Mouse (Mus musculus) lung, embryonic 14.5 days (tissue): ENCODE data around the gene Uqcc2. TPM values are rescaled to one million over a fixed set of nuclear protein-coding genes. Genes with fewer than 3 reads are reported as not detected.

ENCODE experiments used
- ATAC-seq: fragments of 200-750 bp; cut with Nextera tagmentation; 2 replicates; pipeline ENCODE4 v1.8.0; 2017; ENCODE audit warnings: mild to moderate bottlenecking, moderate TSS enrichment, moderate library complexity; ENCODE audit not compliant: insufficient read depth
- DNase-seq: peaks from one replicate; pipeline ENCODE4 v3.0.0-alpha.2; 2015
- H3K27ac ChIP-seq: fragments of 300-500 bp; sonication (generic); 2 replicates; pipeline ENCODE4 v1.5.1; 2014; ENCODE audit warnings: low read depth, mild to moderate bottlenecking, moderate library complexity
- H3K27me3 ChIP-seq: fragments of 300-500 bp; sonication (generic); 2 replicates; pipeline ENCODE4 v1.6.1; 2014; ENCODE audit warnings: low read length, control low read depth; ENCODE audit not compliant: insufficient read depth
- H3K36me3 ChIP-seq: fragments of 300-500 bp; sonication (generic); 2 replicates; pipeline ENCODE4 v1.6.1; 2014; ENCODE audit warnings: control low read depth; ENCODE audit not compliant: insufficient read depth
- H3K4me1 ChIP-seq: fragments of 300-500 bp; sonication (generic); 2 replicates; pipeline ENCODE4 v1.6.1; 2014; ENCODE audit warnings: antibody characterized with exemption, control low read depth; ENCODE audit not compliant: insufficient read depth
- H3K4me2 ChIP-seq: fragments of 300-500 bp; sonication (generic); 2 replicates; pipeline ENCODE4 v1.6.1; 2014; ENCODE audit warnings: mild to moderate bottlenecking
- H3K4me3 ChIP-seq: fragments of 300-500 bp; sonication (generic); 2 replicates; pipeline ENCODE4 v1.5.1; 2014; ENCODE audit warnings: low read depth, low read length
- H3K9ac ChIP-seq: fragments of 300-500 bp; sonication (generic); 2 replicates; pipeline ENCODE4 v1.6.1; 2014
- H3K9me3 ChIP-seq: fragments of 300-500 bp; sonication (generic); 2 replicates; pipeline ENCODE4 v1.6.1; 2016; ENCODE audit warnings: low read depth, low read length, control low read depth
- CTCF ChIP-seq: IDR thresholded peaks from 2 replicates; pipeline ENCODE4 v1.5.1; 2016; ENCODE audit warnings: antibody characterized with exemption, low read depth
- WGBS: fragments of 180-500 bp; shearing (Covaris S2); extraction: QIAGEN DNeasy Blood & Tissue Kit; methylation state at CpG from one replicate; pipeline ENCODE4 v1.1.7; 2014; 5-methylcytosine and 5-hydroxymethylcytosine counted together
- polyA plus RNA-seq: library from polyadenylated mRNA; unstranded; fragments of >200 nt; fragmentation: Nextera tagmentation; extraction: Ambion mirVana; gene quantifications from 2 replicates; pipeline ENCODE4 v1.2.1, GENCODE M21; 2014

Gene Uqcc2
- polyA plus RNA-seq, 1 experiment from 2014 or later = 315 TPM

DNA sequence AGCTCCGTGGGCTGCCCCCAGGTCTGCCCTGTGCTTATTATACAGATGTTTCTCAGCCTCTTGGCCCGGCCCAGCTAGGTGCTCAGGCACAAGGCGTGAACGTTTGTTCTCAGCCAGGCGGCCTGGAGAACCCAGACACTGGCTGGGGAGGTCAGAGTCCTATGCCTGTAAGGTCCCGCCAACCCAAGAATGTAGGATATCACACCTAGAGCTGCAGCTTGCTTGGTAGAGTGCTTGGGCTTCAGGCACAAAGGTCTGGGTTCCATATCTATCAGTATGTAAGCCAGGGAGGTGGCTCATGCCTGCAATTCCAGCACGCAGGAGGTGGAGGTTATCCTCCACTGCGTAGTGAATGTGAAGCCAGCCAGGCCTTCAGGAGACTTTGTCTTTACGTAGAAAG lies 43.6 kb downstream of the Uqcc2 start:
- no peak for ATAC-seq
- Histone ChIP-seq H3K27ac (no peak overlapping the region), H3K9me3 (no peaks in the 10 kb centered on the region), H3K27me3 (no peaks in the 10 kb centered on the region), H3K4me3 (no peak overlapping the region), H3K36me3 (peaks cover 4% of the 10 kb centered on the region; the same call in 1 of the 2 replicates), H3K4me1 (no peaks in the 10 kb centered on the region), H3K4me2 (no peak overlapping the region), H3K9ac (no peak overlapping the region)
- TF ChIP-seq CTCF = no peak
- no peak for DNase-seq
- 69% methylated on average over 9 of the region's 9 CpGs for WGBS

GRCm38 (mm10) chr17:27087426-27087825 lies 46.3 kb downstream of the Uqcc2 start:
- no peak overlapping the region for H3K9ac ChIP-seq
- H3K4me3 ChIP-seq = no peak overlapping the region
- peak; percentile 66 for TF ChIP-seq CTCF
- ATAC-seq (no peak), DNase-seq (peak; percentile 54)
- H3K4me1 ChIP-seq = no peaks in the 10 kb centered on the region
- H3K27ac ChIP-seq = no peak overlapping the region
- WGBS = 35% methylated on average over 12 of the region's 12 CpGs
- no peaks in the 10 kb centered on the region for H3K27me3 ChIP-seq
- no peak overlapping the region for H3K4me2 ChIP-seq
- H3K9me3 ChIP-seq = no peaks in the 10 kb centered on the region
- H3K36me3 ChIP-seq = peaks cover 4% of the 10 kb centered on the region; the same call in 1 of the 2 replicates

DNA sequence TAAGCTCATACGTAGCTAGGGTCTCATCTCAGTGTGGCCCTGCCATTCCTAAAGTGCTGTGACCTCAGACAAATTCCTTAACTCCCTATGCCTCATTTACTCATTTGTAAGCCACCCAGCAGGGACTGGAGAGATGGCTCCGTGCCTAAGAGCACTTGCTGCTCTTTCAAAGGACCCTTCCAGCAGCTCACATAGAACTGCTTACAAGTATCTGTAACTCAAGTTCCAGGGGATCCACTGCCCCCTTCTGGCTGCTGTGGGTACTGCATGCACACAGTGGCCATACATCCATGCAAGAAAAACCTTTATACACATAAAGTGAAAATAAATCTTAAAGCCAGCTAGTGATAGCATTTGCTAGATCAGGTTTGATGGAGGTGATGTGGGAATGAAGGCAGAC lies 48.0 kb downstream of the Uqcc2 start:
- ATAC-seq = no peak
- H3K36me3 ChIP-seq = no peaks in the 10 kb centered on the region; the same call in 1 of the 2 replicates
- no peaks in the 10 kb centered on the region for H3K27me3 ChIP-seq
- TF ChIP-seq CTCF = peak; percentile 82
- 76% methylated on average over 2 of the region's 2 CpGs for WGBS
- peak; percentile 76 for DNase-seq
- no peak overlapping the region for H3K4me2 ChIP-seq
- H3K9me3 ChIP-seq = no peaks in the 10 kb centered on the region
- H3K9ac ChIP-seq = no peak overlapping the region
- H3K4me1 ChIP-seq = no peaks in the 10 kb centered on the region
- no peak overlapping the region for H3K27ac ChIP-seq
- no peak overlapping the region for H3K4me3 ChIP-seq

DNA sequence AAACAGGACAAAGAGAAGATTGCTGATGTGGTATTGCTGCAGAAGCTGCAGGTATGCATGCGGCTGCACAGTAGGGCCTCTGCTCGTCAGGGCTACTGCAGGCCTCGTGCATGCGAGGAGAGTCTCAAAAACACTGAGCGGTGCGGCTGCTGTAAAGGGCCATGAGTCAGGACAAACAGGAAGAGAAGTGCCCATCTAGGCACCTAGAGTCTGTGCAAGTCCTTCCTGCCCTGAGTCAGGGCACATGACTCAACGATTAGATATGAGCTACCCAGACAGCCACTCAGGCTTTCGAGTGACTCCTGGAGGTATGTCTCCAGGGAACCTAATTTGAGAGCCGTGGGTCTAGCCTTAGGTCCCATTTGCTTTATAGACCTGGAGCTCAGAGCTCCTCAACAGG lies 50.1 kb downstream of the Uqcc2 start:
- no peak overlapping the region for H3K4me2 ChIP-seq
- H3K4me1 ChIP-seq = no peaks in the 10 kb centered on the region
- no peak overlapping the region for H3K4me3 ChIP-seq
- no peaks in the 10 kb centered on the region for H3K9me3 ChIP-seq
- no peak overlapping the region for H3K27ac ChIP-seq
- 56% methylated on average over 9 of the region's 9 CpGs for WGBS
- peak; percentile 30 for DNase-seq
- no peaks in the 10 kb centered on the region for H3K27me3 ChIP-seq
- H3K9ac ChIP-seq = no peak overlapping the region
- no peak for TF ChIP-seq CTCF
- H3K36me3 ChIP-seq = no peaks in the 10 kb centered on the region
- ATAC-seq = no peak

DNA sequence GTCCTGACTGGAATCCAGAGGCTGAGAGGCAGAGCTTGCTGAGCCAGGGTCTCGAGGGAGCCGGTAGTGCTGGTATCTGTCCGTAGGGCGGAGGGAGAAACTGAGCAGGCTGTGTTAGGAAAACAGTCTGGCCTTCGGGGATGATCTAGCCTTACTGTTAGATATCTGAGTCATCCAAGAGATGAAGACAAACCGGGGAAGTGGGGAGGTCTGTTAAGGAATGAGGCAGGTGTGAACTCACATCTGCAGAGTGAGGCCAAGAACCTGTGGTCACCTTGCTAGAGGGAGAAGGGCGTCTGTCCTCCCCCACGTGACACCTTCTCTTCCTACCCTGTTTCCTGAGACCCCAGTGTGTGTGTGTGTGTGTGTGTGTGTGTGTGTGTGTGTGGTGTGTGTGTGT lies 50.9 kb downstream of the Uqcc2 start:
- no peak for ATAC-seq
- Histone ChIP-seq H3K36me3 (no peaks in the 10 kb centered on the region), H3K4me2 (no peak overlapping the region), H3K27ac (no peak overlapping the region), H3K4me3 (no peak overlapping the region), H3K4me1 (no peaks in the 10 kb centered on the region), H3K27me3 (no peaks in the 10 kb centered on the region), H3K9me3 (no peaks in the 10 kb centered on the region), H3K9ac (no peak overlapping the region)
- no peak for DNase-seq
- WGBS = 47% methylated on average over 8 of the region's 8 CpGs
- TF ChIP-seq CTCF = no peak

- no peaks in the 10 kb centered on the region for H3K4me1 ChIP-seq
- H3K9me3 ChIP-seq = no peaks in the 10 kb centered on the region
- H3K4me2 ChIP-seq = no peak overlapping the region
- H3K4me3 ChIP-seq = no peak overlapping the region
- H3K27ac ChIP-seq = no peak overlapping the region
- H3K9ac ChIP-seq = no peak overlapping the region
- DNase-seq (no peak), ATAC-seq (no peak)
- H3K36me3 ChIP-seq = no peaks in the 10 kb centered on the region
- WGBS = 66% methylated on average over 5 of the region's 5 CpGs
- TF ChIP-seq CTCF = no peak
- H3K27me3 ChIP-seq = no peaks in the 10 kb centered on the region
Observed at GRCm38 (mm10) chr17:27081868-27082267, 51.8 kb downstream of the Uqcc2 start.

DNA sequence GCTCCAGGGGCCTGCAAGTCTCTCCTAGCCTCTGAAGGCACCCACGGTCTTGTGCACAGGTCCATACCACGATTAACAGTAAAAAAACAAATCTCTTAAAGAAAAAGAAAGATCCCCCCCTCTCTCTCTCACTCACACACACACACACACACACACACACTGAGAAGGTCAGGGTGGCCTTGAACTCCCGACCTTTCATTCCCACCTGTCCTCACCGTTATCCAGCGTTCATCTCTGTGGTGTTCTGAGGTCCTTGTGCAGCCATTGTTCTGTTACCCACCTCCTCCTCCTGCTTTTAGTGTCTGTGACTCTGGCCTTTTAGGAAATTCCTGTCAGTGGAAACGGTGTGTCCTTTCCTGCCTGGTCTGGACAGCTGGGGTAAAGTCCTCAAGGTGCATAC lies 55.2 kb downstream of the Uqcc2 start:
- H3K9me3 ChIP-seq = no peaks in the 10 kb centered on the region
- H3K27me3 ChIP-seq = no peaks in the 10 kb centered on the region
- H3K4me3 ChIP-seq = no peak overlapping the region
- no peak for TF ChIP-seq CTCF
- H3K36me3 ChIP-seq = no peaks in the 10 kb centered on the region
- H3K4me1 ChIP-seq = no peaks in the 10 kb centered on the region
- 70% methylated on average over 6 of the region's 6 CpGs for WGBS
- no peak overlapping the region for H3K4me2 ChIP-seq
- no peak overlapping the region for H3K9ac ChIP-seq
- DNase-seq (no peak), ATAC-seq (no peak)
- H3K27ac ChIP-seq = no peak overlapping the region

- no peak overlapping the region for H3K9ac ChIP-seq
- no peaks in the 10 kb centered on the region for H3K36me3 ChIP-seq
- peak; percentile 51 for TF ChIP-seq CTCF
- H3K4me1 ChIP-seq = no peaks in the 10 kb centered on the region
- no peak overlapping the region for H3K4me2 ChIP-seq
- no peak overlapping the region for H3K4me3 ChIP-seq
- no peak for ATAC-seq
- no peaks in the 10 kb centered on the region for H3K9me3 ChIP-seq
- H3K27me3 ChIP-seq = no peaks in the 10 kb centered on the region
- H3K27ac ChIP-seq = no peak overlapping the region
- no peak for DNase-seq
- WGBS = 78% methylated on average over 6 of the region's 6 CpGs
Observed at GRCm38 (mm10) chr17:27077920-27078319, 55.8 kb downstream of the Uqcc2 start.
